Mouse (Mus musculus): Measurements from ENCODE around the gene Hfe2.

DNA sequence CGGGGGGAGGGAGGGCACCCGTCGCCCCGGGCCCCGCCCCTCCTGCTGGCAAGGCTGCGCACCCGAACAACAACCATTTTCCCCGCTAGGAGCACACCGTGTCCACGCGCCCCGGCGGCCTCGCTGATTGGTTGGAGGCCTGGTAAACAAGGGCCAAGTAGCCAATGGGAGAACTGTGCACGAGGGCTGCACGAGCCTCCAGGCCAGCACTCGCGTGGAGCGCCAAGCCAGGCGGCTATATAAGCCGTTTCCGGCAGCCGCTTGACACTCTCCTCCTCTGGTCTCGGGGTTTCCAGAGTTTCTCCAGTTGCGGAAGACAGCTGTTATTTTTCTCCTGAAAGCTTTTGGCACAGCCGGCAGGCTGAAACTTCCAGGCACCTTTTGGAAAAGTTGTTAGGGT, 32.7 kb downstream of the Hfe2 start, which contains the start of gene Txnip:
- TF ChIP-seq POLR2A (IDR thresholded peaks at IDR 0.05; ENCODE audit: insufficient read depth, low read depth, low read length) = peak; percentile 100
- TF ChIP-seq CTCF (IDR thresholded peaks at IDR 0.05) = peak; percentile 64
